Mouse (Mus musculus) cerebellum, postnatal 36 days (tissue): ENCODE data around the gene Prdm11.

ENCODE experiments used
- DNase-seq, 2 experiments: peaks; one replicate each; pipeline ENCODE4 v3.0.0; 2021 to 2022; ENCODE audit warnings: mixed read lengths in 2 of 2

Prdm11 gene

GRCm38 (mm10) chr2:92964345-92964744 is 81.6 kb downstream of the Prdm11 start:
- DNase-seq, result no peak

- no peak for DNase-seq
These were observed 87.3 kb downstream of the Prdm11 start for GRCm38 (mm10) chr2:92958640-92959039.

GRCm38 (mm10) chr2:92956943-92957342 is 89.0 kb downstream of the Prdm11 start:
- DNase-seq, result no peak

- peak; percentile 90 to 95 for DNase-seq
These were observed 91.4 kb downstream of the Prdm11 start for GRCm38 (mm10) chr2:92954404-92955114.

- peak; percentile 79 to 81 for DNase-seq
These were observed 92.5 kb downstream of the Prdm11 start for GRCm38 (mm10) chr2:92953450-92953849.

- no peak for DNase-seq
These were observed 96.4 kb downstream of the Prdm11 start for GRCm38 (mm10) chr2:92949518-92949917.

- DNase-seq, result no peak
These were observed 97.2 kb downstream of the Prdm11 start for GRCm38 (mm10) chr2:92948699-92949300.

- DNase-seq, result no peak
These were observed 97.8 kb downstream of the Prdm11 start for GRCm38 (mm10) chr2:92947981-92948698.

- no peak for DNase-seq
These were observed 100.0 kb downstream of the Prdm11 start for GRCm38 (mm10) chr2:92945824-92946598.

- no peak for DNase-seq
These were observed 100.7 kb downstream of the Prdm11 start for GRCm38 (mm10) chr2:92945125-92945746.

- no peak for DNase-seq
These were observed 101.6 kb downstream of the Prdm11 start for GRCm38 (mm10) chr2:92944356-92944755.

GRCm38 (mm10) chr2:92943406-92943805 is 102.6 kb downstream of the Prdm11 start:
- DNase-seq, result no peak

- DNase-seq, result peak; percentile 38 to 49
These were observed 104.5 kb downstream of the Prdm11 start for GRCm38 (mm10) chr2:92941463-92941862.

GRCm38 (mm10) chr2:92940963-92941362 is 105.0 kb downstream of the Prdm11 start:
- DNase-seq, result no peak

GRCm38 (mm10) chr2:92938827-92939226 is 107.1 kb downstream of the Prdm11 start:
- no peak for DNase-seq

GRCm38 (mm10) chr2:92938063-92938462 is 107.9 kb downstream of the Prdm11 start:
- DNase-seq, result no peak

- DNase-seq, result peak; percentile 93 to 94
These were observed 110.5 kb downstream of the Prdm11 start for GRCm38 (mm10) chr2:92935483-92935882.

- DNase-seq, result peak; percentile 50 to 60
These were observed 111.5 kb downstream of the Prdm11 start for GRCm38 (mm10) chr2:92934312-92934982.

GRCm38 (mm10) chr2:92933379-92933778 is 112.6 kb downstream of the Prdm11 start:
- DNase-seq, result no peak

GRCm38 (mm10) chr2:92931061-92931460 is 114.9 kb downstream of the Prdm11 start:
- DNase-seq, result no peak

GRCm38 (mm10) chr2:92929696-92930095 is 116.3 kb downstream of the Prdm11 start:
- no peak for DNase-seq

- no peak for DNase-seq
These were observed 121.2 kb downstream of the Prdm11 start for GRCm38 (mm10) chr2:92924677-92925259.
